Mouse (Mus musculus) lung, embryonic 14.5 days (tissue): ENCODE data around the gene Nr2f6. TPM values are rescaled to one million over a fixed set of nuclear protein-coding genes. Genes with fewer than 3 reads are reported as not detected.

Source experiments
- ATAC-seq: fragments of 200-750 bp; cut with Nextera tagmentation; 2 replicates; pipeline ENCODE4 v1.8.0; 2017; ENCODE audit warnings: mild to moderate bottlenecking, moderate TSS enrichment, moderate library complexity; ENCODE audit not compliant: insufficient read depth
- DNase-seq: peaks from one replicate; pipeline ENCODE4 v3.0.0-alpha.2; 2015
- H3K27ac ChIP-seq: fragments of 300-500 bp; sonication (generic); 2 replicates; pipeline ENCODE4 v1.5.1; 2014; ENCODE audit warnings: low read depth, mild to moderate bottlenecking, moderate library complexity
- H3K27me3 ChIP-seq: fragments of 300-500 bp; sonication (generic); 2 replicates; pipeline ENCODE4 v1.6.1; 2014; ENCODE audit warnings: low read length, control low read depth; ENCODE audit not compliant: insufficient read depth
- H3K36me3 ChIP-seq: fragments of 300-500 bp; sonication (generic); 2 replicates; pipeline ENCODE4 v1.6.1; 2014; ENCODE audit warnings: control low read depth; ENCODE audit not compliant: insufficient read depth
- H3K4me1 ChIP-seq: fragments of 300-500 bp; sonication (generic); 2 replicates; pipeline ENCODE4 v1.6.1; 2014; ENCODE audit warnings: antibody characterized with exemption, control low read depth; ENCODE audit not compliant: insufficient read depth
- H3K4me2 ChIP-seq: fragments of 300-500 bp; sonication (generic); 2 replicates; pipeline ENCODE4 v1.6.1; 2014; ENCODE audit warnings: mild to moderate bottlenecking
- H3K4me3 ChIP-seq: fragments of 300-500 bp; sonication (generic); 2 replicates; pipeline ENCODE4 v1.5.1; 2014; ENCODE audit warnings: low read depth, low read length
- H3K9ac ChIP-seq: fragments of 300-500 bp; sonication (generic); 2 replicates; pipeline ENCODE4 v1.6.1; 2014
- H3K9me3 ChIP-seq: fragments of 300-500 bp; sonication (generic); 2 replicates; pipeline ENCODE4 v1.6.1; 2016; ENCODE audit warnings: low read depth, low read length, control low read depth
- CTCF ChIP-seq: IDR thresholded peaks from 2 replicates; pipeline ENCODE4 v1.5.1; 2016; ENCODE audit warnings: antibody characterized with exemption, low read depth
- WGBS: fragments of 180-500 bp; shearing (Covaris S2); extraction: QIAGEN DNeasy Blood & Tissue Kit; methylation state at CpG from one replicate; pipeline ENCODE4 v1.1.7; 2014; 5-methylcytosine and 5-hydroxymethylcytosine counted together
- polyA plus RNA-seq: library from polyadenylated mRNA; unstranded; fragments of >200 nt; fragmentation: Nextera tagmentation; extraction: Ambion mirVana; gene quantifications from 2 replicates; pipeline ENCODE4 v1.2.1, GENCODE M21; 2014

Nr2f6 gene
- polyA plus RNA-seq, 1 experiment from 2014 or later = 102 TPM

DNA sequence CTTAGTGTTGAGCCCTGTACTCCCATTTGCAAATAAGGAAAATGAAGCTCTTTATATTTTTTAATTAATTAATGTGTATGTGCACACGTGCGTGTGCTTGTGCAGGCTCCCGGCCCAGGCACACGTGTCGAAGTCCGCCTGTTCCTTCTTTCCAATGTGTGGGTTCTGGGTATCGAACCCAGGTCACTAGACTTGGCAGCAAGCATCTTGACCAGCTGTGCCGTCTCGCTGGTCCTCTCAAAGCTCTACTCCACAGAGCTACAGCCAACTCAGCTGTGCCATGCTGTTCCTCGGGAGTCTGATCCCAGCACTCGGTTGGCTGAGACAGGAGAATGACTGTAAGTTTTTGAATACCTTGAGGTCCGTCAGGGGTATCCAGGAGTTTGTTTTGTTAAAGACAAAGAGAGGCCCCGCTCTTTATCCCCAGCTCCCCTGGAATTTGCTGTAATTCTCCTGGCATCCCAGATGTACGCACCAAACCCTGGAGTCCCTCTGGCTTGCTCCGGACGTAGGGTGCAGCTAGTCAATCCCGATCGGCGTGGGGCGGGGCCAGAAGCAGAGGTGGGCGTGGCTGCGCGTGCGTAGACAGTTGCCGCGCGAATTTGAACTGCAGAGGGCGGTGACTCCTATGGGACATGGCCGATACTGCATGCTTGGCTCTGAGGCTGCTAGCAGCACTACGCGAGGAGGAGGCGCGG, 23.8 kb upstream of the Nr2f6 start, which contains the start of gene Ankle1:
Gene Ankle1 (plus strand): TSS at position 610 of the 698 bp plus-strand sequence.
- DNase-seq = peak; percentile 99
- peak; percentile 93 for ATAC-seq
- peak; percentile 93 for TF ChIP-seq CTCF
- Histone ChIP-seq H3K4me2 (peak within 1 kb of the TSS; percentile 88), H3K27me3 (no peaks in the 10 kb centered on the region), H3K27ac (peak within 1 kb of the TSS; percentile 46), H3K4me1 (no peaks in the 10 kb centered on the region), H3K9me3 (no peaks in the 10 kb centered on the region), H3K9ac (peak within 1 kb of the TSS; percentile 79), H3K36me3 (peaks cover 36% of the 10 kb centered on the region), H3K4me3 (peak within 1 kb of the TSS; percentile 78)
- WGBS = 15% methylated on average over 33 of the region's 33 CpGs

DNA sequence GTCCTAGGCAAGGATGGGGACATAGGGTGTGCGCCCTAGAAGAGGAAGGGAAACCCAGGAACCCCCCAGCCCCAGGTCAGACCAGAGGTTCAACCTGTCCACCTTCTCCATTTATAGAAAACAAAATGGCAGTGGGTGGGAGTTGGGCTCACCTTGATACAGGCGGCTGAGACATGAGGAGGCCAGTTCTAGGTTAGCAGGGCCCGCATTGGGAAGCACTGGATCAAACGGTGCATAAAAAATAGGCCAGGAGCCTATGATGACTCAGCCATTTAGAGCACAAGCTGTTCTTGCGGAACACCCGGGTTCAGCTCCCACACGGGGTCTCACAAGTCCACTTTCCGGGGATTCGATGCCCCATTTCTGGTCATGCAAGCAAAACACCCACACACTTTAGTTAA, 23.2 kb upstream of the Nr2f6 start:
- ATAC-seq = no peak
- no peak for DNase-seq
- H3K27ac ChIP-seq = no peak overlapping the region
- no peak for TF ChIP-seq CTCF
- no peaks in the 10 kb centered on the region for H3K4me1 ChIP-seq
- H3K4me2 ChIP-seq = peak overlapping the region; percentile 88
- peak overlapping the region; percentile 79 for H3K9ac ChIP-seq
- H3K9me3 ChIP-seq = no peaks in the 10 kb centered on the region
- peak overlapping the region; percentile 78; the same call in 1 of the 2 replicates for H3K4me3 ChIP-seq
- no peaks in the 10 kb centered on the region for H3K27me3 ChIP-seq
- H3K36me3 ChIP-seq = peaks cover 35% of the 10 kb centered on the region
- WGBS = 87% methylated on average over 9 of the region's 9 CpGs

DNA sequence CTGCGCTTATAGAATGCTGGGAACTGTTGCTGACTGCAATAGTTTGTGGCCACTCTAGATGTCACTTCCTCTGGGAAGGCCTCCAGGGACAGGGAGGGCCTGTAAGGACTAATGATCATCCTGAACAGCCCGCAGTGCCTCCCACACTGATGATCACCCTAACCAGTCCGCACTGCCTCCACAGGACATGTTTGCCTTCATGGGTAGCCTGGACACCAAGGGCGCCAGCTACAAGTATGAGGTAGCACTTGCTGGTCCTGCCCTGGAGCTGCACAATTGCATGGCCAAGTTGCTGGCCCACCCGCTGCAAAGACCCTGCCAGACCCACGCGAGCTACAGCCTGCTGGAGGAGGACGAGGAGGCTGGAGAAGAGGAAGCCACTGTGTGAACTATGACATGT, 22.3 kb upstream of the Nr2f6 start:
- Histone ChIP-seq H3K4me3 (no peak overlapping the region), H3K4me2 (no peak overlapping the region), H3K27ac (no peak overlapping the region), H3K4me1 (no peaks in the 10 kb centered on the region), H3K36me3 (peaks cover 29% of the 10 kb centered on the region), H3K9me3 (no peaks in the 10 kb centered on the region), H3K27me3 (no peaks in the 10 kb centered on the region), H3K9ac (no peak overlapping the region)
- no peak for DNase-seq
- no peak for TF ChIP-seq CTCF
- 89% methylated on average over 8 of the region's 8 CpGs for whole genome bisulfite sequencing
- no peak for ATAC-seq

DNA sequence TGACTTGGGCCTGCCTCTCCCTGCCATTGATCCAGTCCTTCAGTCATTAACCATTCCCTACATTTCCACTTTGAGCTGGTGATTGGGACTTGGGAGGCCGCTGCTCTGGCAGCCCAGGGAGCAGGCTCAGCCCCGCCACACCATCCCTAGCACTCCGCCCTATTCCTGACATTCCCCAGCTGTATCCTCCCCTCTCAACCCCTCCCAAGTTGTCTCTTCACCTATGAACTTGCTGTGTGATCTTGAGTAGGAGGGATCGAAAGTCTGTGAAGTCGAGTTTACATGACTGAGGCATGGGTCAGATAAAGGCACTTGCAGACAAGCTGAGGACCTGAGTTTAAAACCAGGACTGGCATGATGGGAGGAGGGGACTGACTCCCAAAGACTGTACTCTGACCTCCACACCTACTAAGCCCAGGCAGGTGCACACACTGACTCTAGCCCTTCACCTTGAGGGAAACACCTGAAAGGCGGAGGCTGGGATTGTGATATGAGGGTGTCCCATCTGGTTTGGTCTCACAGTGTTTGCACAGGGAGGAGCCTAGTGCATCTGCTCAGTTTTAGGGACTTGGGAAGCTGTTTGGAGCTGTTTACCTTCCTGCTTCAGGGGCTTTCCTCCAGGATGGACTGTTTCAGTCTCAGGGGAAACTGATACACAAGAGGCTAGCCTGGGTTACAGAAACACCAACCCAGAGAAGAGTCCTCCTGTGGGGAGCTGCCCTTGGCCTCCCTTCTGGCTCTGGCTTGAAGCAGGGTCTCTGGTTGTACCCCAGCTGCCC, 21.5 kb upstream of the Nr2f6 start:
- Histone ChIP-seq H3K4me3 (no peak overlapping the region), H3K9ac (no peak overlapping the region), H3K4me1 (no peaks in the 10 kb centered on the region), H3K27me3 (no peaks in the 10 kb centered on the region), H3K36me3 (peaks cover 28% of the 10 kb centered on the region), H3K27ac (no peak overlapping the region), H3K4me2 (no peak overlapping the region), H3K9me3 (no peaks in the 10 kb centered on the region)
- 45% methylated on average over 6 of the region's 6 CpGs for WGBS
- no peak for TF ChIP-seq CTCF
- ATAC-seq (no peak), DNase-seq (no peak)

DNA sequence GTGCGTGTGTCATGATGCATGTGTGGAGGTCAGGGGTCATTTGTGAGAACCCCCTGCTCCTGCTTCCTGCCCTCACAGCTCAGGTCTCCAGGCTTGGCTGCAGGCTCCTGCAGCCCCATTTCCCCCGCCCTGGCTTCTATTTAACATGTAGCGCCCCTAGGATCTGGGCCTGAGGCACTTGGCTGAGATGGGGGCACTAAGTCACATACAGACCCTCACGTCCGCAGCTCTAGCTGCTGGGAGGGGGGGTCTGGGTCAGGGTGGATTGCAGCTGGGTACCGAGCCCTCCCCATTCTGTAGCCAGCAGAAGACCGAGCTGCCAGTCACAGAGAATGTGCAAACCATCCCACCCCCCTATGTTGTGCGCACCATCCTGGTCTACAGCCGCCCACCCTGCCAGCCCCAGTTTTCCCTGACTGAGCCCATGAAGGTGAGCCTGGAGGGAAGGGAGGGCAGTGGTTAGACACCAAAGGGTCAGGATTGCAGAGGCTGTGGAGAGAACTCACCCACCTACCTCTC, 20.7 kb upstream of the Nr2f6 start:
- no peak for DNase-seq

DNA sequence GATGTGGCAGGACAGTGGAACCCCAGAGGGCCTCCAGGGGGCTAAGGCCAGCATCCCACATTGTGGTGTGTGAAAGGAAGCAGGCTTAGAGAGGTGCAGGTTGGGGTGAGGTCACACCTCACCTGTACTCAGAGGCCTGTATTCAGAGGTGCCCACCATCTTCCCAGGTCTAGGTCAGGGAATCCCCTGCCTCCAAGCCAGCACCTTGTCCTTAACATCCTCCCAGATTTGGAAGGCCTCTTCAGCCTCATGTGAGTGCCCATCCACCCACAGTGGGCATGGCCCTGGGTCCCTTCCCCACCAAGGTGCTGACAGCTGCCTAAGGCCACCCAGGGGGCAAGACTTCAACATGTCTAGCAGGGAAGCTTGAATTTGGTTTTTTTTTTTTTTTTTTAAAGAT, 19.7 kb upstream of the Nr2f6 start:
- no peak for DNase-seq
- Histone ChIP-seq H3K4me1 (peaks cover 3% of the 10 kb centered on the region; the same call in 1 of the 2 replicates), H3K36me3 (peaks cover 15% of the 10 kb centered on the region), H3K9me3 (no peaks in the 10 kb centered on the region), H3K27ac (no peak overlapping the region), H3K9ac (no peak overlapping the region), H3K27me3 (no peaks in the 10 kb centered on the region), H3K4me2 (no peak overlapping the region), H3K4me3 (no peak overlapping the region)
- no peak for ATAC-seq
- TF ChIP-seq CTCF = no peak

More for the DNA sequence above, 20.7 kb upstream of the Nr2f6 start:
- Histone ChIP-seq H3K36me3 (peaks cover 22% of the 10 kb centered on the region), H3K9me3 (no peaks in the 10 kb centered on the region), H3K4me3 (no peak overlapping the region), H3K4me2 (no peak overlapping the region), H3K9ac (no peak overlapping the region), H3K27me3 (no peaks in the 10 kb centered on the region), H3K27ac (no peak overlapping the region), H3K4me1 (peaks cover 2% of the 10 kb centered on the region; the same call in 1 of the 2 replicates)
- TF ChIP-seq CTCF = no peak
- 78% methylated on average over 9 of the region's 9 CpGs for WGBS
- no peak for ATAC-seq

DNA sequence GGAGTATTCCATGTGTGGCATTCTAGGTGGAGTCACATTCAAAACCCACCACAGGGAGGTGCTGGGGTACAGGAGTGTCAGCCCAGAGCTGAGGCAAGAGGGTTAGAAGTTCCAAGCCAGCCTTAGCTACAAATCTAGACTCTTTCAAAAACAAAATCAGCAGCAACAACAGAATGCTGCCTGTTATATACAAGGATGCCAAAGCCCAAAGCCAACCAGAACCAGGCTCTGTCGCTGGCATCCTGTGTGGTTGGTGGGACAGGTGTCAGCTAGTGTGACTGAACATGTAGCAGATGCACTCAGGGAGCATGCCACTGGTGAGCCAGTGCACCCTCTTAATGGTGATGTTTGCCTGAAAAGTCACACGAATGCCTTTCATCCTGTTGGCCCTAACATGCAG, 19.1 kb upstream of the Nr2f6 start:
- no peak for TF ChIP-seq CTCF
- Histone ChIP-seq H3K4me2 (no peak overlapping the region), H3K4me1 (peaks cover 7% of the 10 kb centered on the region), H3K9me3 (no peaks in the 10 kb centered on the region), H3K9ac (no peak overlapping the region), H3K36me3 (peaks cover 15% of the 10 kb centered on the region), H3K4me3 (no peak overlapping the region), H3K27ac (no peak overlapping the region), H3K27me3 (no peaks in the 10 kb centered on the region)
- no peak for DNase-seq
- ATAC-seq = no peak
- 91% methylated on average over 2 of the region's 2 CpGs for WGBS
